Mouse (Mus musculus) embryonic facial prominence, embryonic 15.5 days (tissue): ENCODE results near the gene Capn6. TPM values are rescaled to one million over a fixed set of nuclear protein-coding genes. Genes with fewer than 3 reads are reported as not detected.
A peak's percentile ranks its signal among the peaks of the same experiment; 100 is the strongest.

Experiments
- ATAC-seq: fragments of 200-750 bp; cut with Nextera tagmentation; 2 replicates; pipeline ENCODE4 v1.8.0; 2017; ENCODE audit warnings: low read depth, moderate TSS enrichment; ENCODE audit not compliant: insufficient number of reproducible peaks, low FRiP score, low TSS enrichment
- H3K27ac ChIP-seq: fragments of 300-500 bp; sonication (generic); replicated peaks from 2 replicates; pipeline ENCODE4 v1.5.1; 2015; ENCODE audit warnings: mild to moderate bottlenecking, inconsistent platforms
- H3K27me3 ChIP-seq: fragments of 300-500 bp; sonication (generic); 2 replicates; pipeline ENCODE4 v1.6.1; 2015; ENCODE audit warnings: inconsistent platforms
- H3K36me3 ChIP-seq: fragments of 300-500 bp; sonication (generic); 2 replicates; pipeline ENCODE4 v1.6.1; 2015; ENCODE audit warnings: mild to moderate bottlenecking, inconsistent platforms
- H3K4me1 ChIP-seq: fragments of 300-500 bp; sonication (generic); 2 replicates; pipeline ENCODE4 v1.6.1; 2015; ENCODE audit warnings: inconsistent platforms
- H3K4me2 ChIP-seq: fragments of 300-500 bp; sonication (generic); replicated peaks from 2 replicates; pipeline ENCODE4 v1.6.1; 2015; ENCODE audit warnings: mild to moderate bottlenecking, inconsistent platforms
- H3K4me3 ChIP-seq: fragments of 300-500 bp; sonication (generic); replicated peaks from 2 replicates; pipeline ENCODE4 v1.5.1; 2015; ENCODE audit warnings: mild to moderate bottlenecking, inconsistent platforms
- H3K9ac ChIP-seq: fragments of 300-500 bp; sonication (generic); 2 replicates; pipeline ENCODE4 v1.6.1; 2015; ENCODE audit warnings: inconsistent platforms
- H3K9me3 ChIP-seq: fragments of 300-500 bp; sonication (generic); replicated peaks from 2 replicates; pipeline ENCODE4 v1.6.1; 2016; ENCODE audit warnings: inconsistent platforms
- WGBS: fragments of 180-500 bp; shearing (Covaris S2); methylation state at CpG from one replicate; pipeline ENCODE4 v1.1.7; 2015; 5-methylcytosine and 5-hydroxymethylcytosine counted together
- microRNA-seq: library from miRNA; unstranded; fragments of <30 nt; microRNA quantifications from one replicate; pipeline ENCODE4, GENCODE M21; 2016; ENCODE audit warnings: borderline number of aligned reads
- polyA plus RNA-seq: library from polyadenylated mRNA; unstranded; fragments of >200 nt; fragmentation: Nextera tagmentation; extraction: Ambion mirVana; gene quantifications from 2 replicates; pipeline ENCODE4 v1.2.1, GENCODE M21; 2015

The Capn6 gene
- polyA plus RNA-seq, result 258 and 285 TPM in 2 replicates

GRCm38 (mm10) chrX:143827212-143827611 lies at the start of gene Capn6:
TSS of gene Capn6 (minus strand) at chrX:143827414.
- H3K9me3 ChIP-seq, result no peaks in the 10 kb centered on the region
- peak within 1 kb of the TSS; percentile 40 for H3K4me2 ChIP-seq
- H3K27me3 ChIP-seq, result no peaks in the 10 kb centered on the region
- peak; percentile 87 for ATAC-seq
- no peaks in the 10 kb centered on the region for H3K4me1 ChIP-seq
- 28% methylated on average over 4 of the region's 4 CpGs for WGBS
- 0 out of 2 replicates have a peak within 1 kb of the TSS, but pooled peaks have one; percentile 12 for H3K9ac ChIP-seq
- peak within 1 kb of the TSS; percentile 43 for H3K4me3 ChIP-seq
- H3K27ac ChIP-seq, result peak within 1 kb of the TSS; percentile 65
- no peaks in the 10 kb centered on the region for H3K36me3 ChIP-seq

- WGBS, result 68% methylated on average over 5 of the region's 5 CpGs
- H3K4me1 ChIP-seq, result no peaks in the 10 kb centered on the region
- no peak for ATAC-seq
These were observed 40.0 kb upstream of the Capn6 start for GRCm38 (mm10) chrX:143867129-143867664.

GRCm38 (mm10) chrX:143851351-143851750 lies 24.1 kb upstream of the Capn6 start:
- Histone ChIP-seq H3K4me2 (no peak overlapping the region), H3K9ac (no peak overlapping the region), H3K4me1 (no peaks in the 10 kb centered on the region), H3K36me3 (no peaks in the 10 kb centered on the region), H3K27ac (no peak overlapping the region), H3K27me3 (peaks cover 2% of the 10 kb centered on the region; the same call in 1 of the 2 replicates), H3K4me3 (no peak overlapping the region), H3K9me3 (no peaks in the 10 kb centered on the region)
- no peak for ATAC-seq
- WGBS, result 69% methylated on average over 3 of the region's 3 CpGs

More at GRCm38 (mm10) chrX:143867129-143867664, 40.0 kb upstream of the Capn6 start:
- 0 out of 2 replicates have a peak, but pooled peaks cover 4% of the 10 kb centered on the region for H3K27me3 ChIP-seq
- no peaks in the 10 kb centered on the region for H3K9me3 ChIP-seq
- H3K36me3 ChIP-seq, result no peaks in the 10 kb centered on the region
- H3K27ac ChIP-seq, result no peak overlapping the region
- H3K4me2 ChIP-seq, result no peak overlapping the region
- no peak overlapping the region for H3K4me3 ChIP-seq
- no peak overlapping the region for H3K9ac ChIP-seq

- H3K27ac ChIP-seq, result no peak overlapping the region
- ATAC-seq, result no peak
- no peak overlapping the region for H3K4me3 ChIP-seq
- H3K4me2 ChIP-seq, result no peak overlapping the region
- H3K4me1 ChIP-seq, result no peaks in the 10 kb centered on the region
- no peaks in the 10 kb centered on the region for H3K9me3 ChIP-seq
- H3K27me3 ChIP-seq, result peaks cover 2% of the 10 kb centered on the region; the same call in 1 of the 2 replicates
- H3K36me3 ChIP-seq, result no peaks in the 10 kb centered on the region
- 76% methylated on average over 3 of the region's 3 CpGs for WGBS
- H3K9ac ChIP-seq, result no peak overlapping the region
These were observed 22.8 kb upstream of the Capn6 start for GRCm38 (mm10) chrX:143849969-143850368.

GRCm38 (mm10) chrX:143846637-143847036 lies 19.4 kb upstream of the Capn6 start:
- H3K9ac ChIP-seq, result no peak overlapping the region
- no peaks in the 10 kb centered on the region for H3K4me1 ChIP-seq
- no peak overlapping the region for H3K4me2 ChIP-seq
- H3K36me3 ChIP-seq, result no peaks in the 10 kb centered on the region
- no peaks in the 10 kb centered on the region for H3K9me3 ChIP-seq
- WGBS, result 70% methylated on average over 3 of the region's 3 CpGs
- H3K4me3 ChIP-seq, result no peak overlapping the region
- no peak for ATAC-seq
- no peaks in the 10 kb centered on the region; the same call in 1 of the 2 replicates for H3K27me3 ChIP-seq
- H3K27ac ChIP-seq, result no peak overlapping the region

- Histone ChIP-seq H3K4me1 (no peaks in the 10 kb centered on the region), H3K9ac (0 out of 2 replicates have a peak overlapping the region, but pooled peaks have one; percentile 12), H3K4me2 (peak overlapping the region; percentile 40), H3K4me3 (peak overlapping the region; percentile 43), H3K36me3 (no peaks in the 10 kb centered on the region), H3K27ac (peak overlapping the region; percentile 65), H3K9me3 (no peaks in the 10 kb centered on the region), H3K27me3 (no peaks in the 10 kb centered on the region)
- WGBS, result 25% methylated on average over 4 of the region's 4 CpGs
- ATAC-seq, result no peak
These were observed 693 bp downstream of the Capn6 start for GRCm38 (mm10) chrX:143826521-143826920.

GRCm38 (mm10) chrX:143818961-143819360 lies 8.3 kb downstream of the Capn6 start:
- Histone ChIP-seq H3K4me2 (no peak overlapping the region), H3K27me3 (no peaks in the 10 kb centered on the region), H3K27ac (no peak overlapping the region), H3K4me1 (no peaks in the 10 kb centered on the region), H3K4me3 (no peak overlapping the region), H3K36me3 (no peaks in the 10 kb centered on the region), H3K9me3 (no peaks in the 10 kb centered on the region), H3K9ac (no peak overlapping the region)
- ATAC-seq, result no peak
- whole genome bisulfite sequencing, result 92% methylated on average over 2 of the region's 2 CpGs

- H3K36me3 ChIP-seq, result no peaks in the 10 kb centered on the region
- ATAC-seq, result no peak
- H3K4me2 ChIP-seq, result no peak overlapping the region
- WGBS, result 75% methylated on average over 1 of the region's 1 CpGs
- H3K9me3 ChIP-seq, result no peaks in the 10 kb centered on the region
- H3K9ac ChIP-seq, result no peak overlapping the region
- H3K27ac ChIP-seq, result no peak overlapping the region
- no peaks in the 10 kb centered on the region for H3K27me3 ChIP-seq
- no peaks in the 10 kb centered on the region for H3K4me1 ChIP-seq
- H3K4me3 ChIP-seq, result no peak overlapping the region
These were observed 11.3 kb downstream of the Capn6 start for GRCm38 (mm10) chrX:143815948-143816347.

- Histone ChIP-seq H3K4me2 (no peak overlapping the region), H3K27ac (no peak overlapping the region), H3K9ac (no peak overlapping the region), H3K27me3 (no peaks in the 10 kb centered on the region), H3K9me3 (no peaks in the 10 kb centered on the region), H3K36me3 (no peaks in the 10 kb centered on the region), H3K4me1 (no peaks in the 10 kb centered on the region), H3K4me3 (no peak overlapping the region)
- no peak for ATAC-seq
- 59% methylated on average over 3 of the region's 3 CpGs for WGBS
These were observed 64.7 kb downstream of the Capn6 start for GRCm38 (mm10) chrX:143762556-143762955.

Small RNA genes within 50 kb of the gene (microRNA-seq; reads per million reads assigned to microRNA genes)
- not detected for gene Gm47298

Other genes with a start within 250 kb of the Capn6 start
- 12.2 and 14.3 TPM in 2 replicates for gene Dcx, start 105.9 kb upstream of the Capn6 start, polyA plus RNA-seq